Mouse (Mus musculus) ovary, adult 18-20 months (tissue): ENCODE data around the gene Cflar.
"Not testable (repeated sequence)": the region's sequence is repeated elsewhere in the genome, so short reads cannot be mapped to it uniquely, and the experiment has no call there.

Experiments
- DNase-seq: peaks from one replicate; pipeline ENCODE4 v3.0.0; 2022; ENCODE audit warnings: low spot score, mixed read lengths

The Cflar gene

GRCm38 (mm10) chr1:58727747-58728589 lies 16.7 kb downstream of the Cflar start:
- no peak for DNase-seq

- DNase-seq: no peak
Observed at GRCm38 (mm10) chr1:58728590-58728868, 17.2 kb downstream of the Cflar start.

- no peak for DNase-seq
Observed at GRCm38 (mm10) chr1:58733636-58734035, 22.3 kb downstream of the Cflar start.

GRCm38 (mm10) chr1:58734043-58734920 lies 23.0 kb downstream of the Cflar start:
- no peak for DNase-seq

GRCm38 (mm10) chr1:58735962-58736361 lies 24.7 kb downstream of the Cflar start:
- no peak for DNase-seq

- DNase-seq: no peak
Observed at GRCm38 (mm10) chr1:58736968-58737367, 25.7 kb downstream of the Cflar start.

- DNase-seq: no peak
Observed at GRCm38 (mm10) chr1:58739529-58739928, 28.2 kb downstream of the Cflar start.

- no peak for DNase-seq
Observed at GRCm38 (mm10) chr1:58742571-58743021, 31.3 kb downstream of the Cflar start.

GRCm38 (mm10) chr1:58743252-58743651 lies 31.9 kb downstream of the Cflar start:
- no peak for DNase-seq

- no peak for DNase-seq
Observed at GRCm38 (mm10) chr1:58744645-58745044, 33.3 kb downstream of the Cflar start.

- no peak for DNase-seq
Observed at GRCm38 (mm10) chr1:58746880-58747279, 35.6 kb downstream of the Cflar start.

- DNase-seq: no peak
Observed at GRCm38 (mm10) chr1:58759451-58759850, 48.1 kb downstream of the Cflar start.

GRCm38 (mm10) chr1:58760581-58760980 lies 49.3 kb downstream of the Cflar start:
- DNase-seq: no peak

- not testable (repeated sequence) for DNase-seq
Observed at GRCm38 (mm10) chr1:58761391-58762275, 50.3 kb downstream of the Cflar start.

GRCm38 (mm10) chr1:58762576-58762975 lies 51.3 kb downstream of the Cflar start:
- DNase-seq: no peak

GRCm38 (mm10) chr1:58766446-58766845 lies 55.1 kb downstream of the Cflar start:
- not testable (repeated sequence) for DNase-seq

GRCm38 (mm10) chr1:58769136-58769535 lies 57.8 kb downstream of the Cflar start:
- no peak for DNase-seq

GRCm38 (mm10) chr1:58769701-58770100 lies 58.4 kb downstream of the Cflar start:
- DNase-seq: no peak

GRCm38 (mm10) chr1:58770111-58770720 lies 58.9 kb downstream of the Cflar start:
- no peak for DNase-seq

- DNase-seq: no peak
Observed at GRCm38 (mm10) chr1:58772084-58772483, 60.8 kb downstream of the Cflar start.

GRCm38 (mm10) chr1:58773280-58773679 lies 62.0 kb downstream of the Cflar start:
- DNase-seq: no peak

- DNase-seq: no peak
Observed at GRCm38 (mm10) chr1:58773905-58774304, 62.6 kb downstream of the Cflar start.
